Mouse (Mus musculus): ENCODE data around the gene Gm13305. TPM values are rescaled to one million over a fixed set of nuclear protein-coding genes. Genes with fewer than 3 reads are reported as not detected.
"Not testable (repeated sequence)": the region's sequence is repeated elsewhere in the genome, so short reads cannot be mapped to it uniquely, and the experiment has no call there.

Gm13305 gene
- total RNA-seq (2021), result 1 to 10 TPM; 1.0 to 1.4 TPM
- long read RNA-seq, experiment 1, partial matches to known transcripts, result 1 of 1 reads
- long read RNA-seq, experiment 1, other reads (novel, unspliced or antisense), result 0 of 1 reads
- long read RNA-seq, experiment 2, partial matches to known transcripts, result 0 of 1 reads
- long read RNA-seq, experiment 2, other reads (novel, unspliced or antisense), result 1 of 1 reads

- intact Hi-C loops (cut with DNase I), result not testable (repeated sequence)
Measured at GRCm38 (mm10) chr4:42168503-42168902, at the start of gene Gm13305. Gene Gm13305, minus strand, starts transcription at chr4:42168603.

GRCm38 (mm10) chr4:42184980-42185372 lies 16.6 kb upstream of the Gm13305 start:
- intact Hi-C loops (cut with DNase I); DNase-seq (ENCODE audit: low spot score in 2 of 2): not testable (repeated sequence)

More at GRCm38 (mm10) chr4:42168503-42168902, at the start of gene Gm13305:
- not testable (repeated sequence) for DNase-seq (ENCODE audit: low spot score in 2 of 2)

GRCm38 (mm10) chr4:42184324-42184979 lies 16.0 kb upstream of the Gm13305 start:
- DNase-seq (ENCODE audit: low spot score in 2 of 2); intact Hi-C loops (cut with DNase I): not testable (repeated sequence)

- intact Hi-C loops (cut with DNase I); DNase-seq (ENCODE audit: low spot score in 2 of 2): not testable (repeated sequence)
Measured at GRCm38 (mm10) chr4:42183234-42184197, 15.1 kb upstream of the Gm13305 start.

- intact Hi-C loops (cut with DNase I); DNase-seq (ENCODE audit: low spot score in 2 of 2): not testable (repeated sequence)
Measured at GRCm38 (mm10) chr4:42178243-42178642, 9.8 kb upstream of the Gm13305 start.

GRCm38 (mm10) chr4:42153136-42153535 lies 15.3 kb downstream of the Gm13305 start, which contains the start of gene Gm13306:
Gene Gm13306, plus strand, starts transcription at chr4:42153436.
- intact Hi-C loops (cut with DNase I), result not testable (repeated sequence)

GRCm38 (mm10) chr4:42114517-42114916 lies 53.9 kb downstream of the Gm13305 start, which contains the start of gene Gm13304:
Gene Gm13304, plus strand, starts transcription at chr4:42114817.
- intact Hi-C loops (cut with DNase I); DNase-seq (ENCODE audit: low spot score in 2 of 2): not testable (repeated sequence)

More at GRCm38 (mm10) chr4:42153136-42153535, 15.3 kb downstream of the Gm13305 start, which contains the start of gene Gm13306:
- DNase-seq (ENCODE audit: low spot score in 2 of 2), result not testable (repeated sequence)

Other genes starting within 250 kb of the Gm13305 start
- gene Gm20878, start 227.0 kb downstream of the Gm13305 start, total RNA-seq (2021), result 10 to 100 TPM; 55.9 to 61.7 TPM
- gene Fam205a4, start 202.5 kb downstream of the Gm13305 start, total RNA-seq (2021), result 1 to 10 TPM; 5.1 to 6.1 TPM
- gene Gm21093, start 133.9 kb downstream of the Gm13305 start, total RNA-seq (2021), result 1 to 10 TPM; 6.0 to 8.5 TPM
- not detected for gene Gm3893, start 77.4 kb downstream of the Gm13305 start, total RNA-seq (2021)
- gene Gm13304, start 53.8 kb downstream of the Gm13305 start, total RNA-seq (2021), result 10 to 100 TPM; 23.3 to 29.3 TPM
- gene Gm13306, start 15.2 kb downstream of the Gm13305 start, total RNA-seq (2021), result 10 to 100 TPM; 30.9 to 68.6 TPM
- 10 to 100 TPM in 1 of 2 experiments, 1 to 10 TPM in 1; 7.9 to 15.5 TPM for gene Gm10600, start 72.0 kb upstream of the Gm13305 start, total RNA-seq (2021)
- not detected for gene Ccl21b, start 87.2 kb upstream of the Gm13305 start, total RNA-seq (2021)
- gene Gm21953, start 125.7 kb upstream of the Gm13305 start, total RNA-seq (2021), result not detected
- gene Fam205a3, start 149.7 kb upstream of the Gm13305 start, total RNA-seq (2021), result not detected